Mouse (Mus musculus) midbrain, embryonic 14.5 days (tissue): Measurements from ENCODE around the gene Pitpnm2. TPM values are rescaled to one million over a fixed set of nuclear protein-coding genes. Genes with fewer than 3 reads are reported as not detected.

ENCODE experiments used
- ATAC-seq: fragments of 200-750 bp; cut with Nextera tagmentation; 2 replicates; pipeline ENCODE4 v1.8.0; 2017; ENCODE audit warnings: moderate number of reproducible peaks, moderate library complexity; ENCODE audit not compliant: low FRiP score, low TSS enrichment
- DNase-seq: peaks from one replicate; pipeline ENCODE4 v3.0.0-alpha.2; 2015
- H3K27ac ChIP-seq: fragments of 300-500 bp; sonication (generic); replicated peaks from 2 replicates; pipeline ENCODE4 v1.5.1; 2014; ENCODE audit warnings: mild to moderate bottlenecking, low read depth, low read length, moderate library complexity
- H3K27me3 ChIP-seq: fragments of 300-500 bp; sonication (generic); 2 replicates; pipeline ENCODE4 v1.6.1; 2014; ENCODE audit warnings: low read length, control low read depth, mixed read lengths; ENCODE audit not compliant: control insufficient read depth, insufficient read depth
- H3K36me3 ChIP-seq: fragments of 300-500 bp; sonication (generic); 2 replicates; pipeline ENCODE4 v1.6.1; 2014; ENCODE audit warnings: low read length, control low read depth; ENCODE audit not compliant: control insufficient read depth, insufficient read depth
- H3K4me1 ChIP-seq: fragments of 300-500 bp; sonication (generic); 2 replicates; pipeline ENCODE4 v1.6.1; 2014; ENCODE audit warnings: mild to moderate bottlenecking, antibody characterized with exemption, low read length, control low read depth; ENCODE audit not compliant: control insufficient read depth, insufficient read depth
- H3K4me2 ChIP-seq: fragments of 300-500 bp; sonication (generic); 2 replicates; pipeline ENCODE4 v1.6.1; 2014; ENCODE audit warnings: mild to moderate bottlenecking, low read length, moderate library complexity
- H3K4me3 ChIP-seq: fragments of 300-500 bp; sonication (generic); replicated peaks from 2 replicates; pipeline ENCODE4 v1.5.1; 2014; ENCODE audit warnings: low read depth, low read length
- H3K9ac ChIP-seq: fragments of 300-500 bp; sonication (generic); replicated peaks from 2 replicates; pipeline ENCODE4 v1.6.1; 2014; ENCODE audit warnings: mild to moderate bottlenecking, low read length, moderate library complexity
- H3K9me3 ChIP-seq: fragments of 300-500 bp; sonication (generic); 2 replicates; pipeline ENCODE4 v1.6.1; 2016; ENCODE audit warnings: low read length, control low read depth, mixed read lengths; ENCODE audit not compliant: control insufficient read depth
- WGBS: fragments of 180-500 bp; shearing (Covaris S2); extraction: QIAGEN DNeasy Blood & Tissue Kit; methylation state at CpG from one replicate; pipeline ENCODE4 v1.1.7; 2014; 5-methylcytosine and 5-hydroxymethylcytosine counted together
- polyA plus RNA-seq: library from polyadenylated mRNA; unstranded; fragments of >200 nt; fragmentation: Nextera tagmentation; extraction: Ambion mirVana; gene quantifications from 2 replicates; pipeline ENCODE4 v1.2.1, GENCODE M21; 2014

The Pitpnm2 gene
- polyA plus RNA-seq, 1 experiment from 2014 or later, result 11.6 TPM

DNA sequence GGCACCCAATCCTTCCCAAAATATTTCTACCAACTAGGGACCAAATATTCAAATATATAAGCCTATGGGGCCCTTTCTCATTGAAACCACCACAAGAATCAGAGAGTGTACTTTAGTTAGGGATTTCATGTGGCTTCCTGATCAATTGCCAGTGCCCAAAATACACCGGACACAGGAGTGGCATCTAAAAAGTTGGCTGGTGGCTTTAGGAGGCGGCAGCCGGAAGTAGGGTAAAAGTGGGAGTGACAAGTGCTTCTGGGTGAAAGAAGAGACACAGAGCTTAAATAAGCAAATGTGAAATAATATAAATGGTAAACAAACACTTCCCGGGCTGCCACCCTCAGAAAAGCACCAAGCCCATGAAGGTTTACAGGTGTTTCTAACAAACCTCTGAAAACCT, 53.5 kb downstream of the Pitpnm2 start:
- H3K4me3 ChIP-seq, result no peak overlapping the region
- no peak for ATAC-seq

DNA sequence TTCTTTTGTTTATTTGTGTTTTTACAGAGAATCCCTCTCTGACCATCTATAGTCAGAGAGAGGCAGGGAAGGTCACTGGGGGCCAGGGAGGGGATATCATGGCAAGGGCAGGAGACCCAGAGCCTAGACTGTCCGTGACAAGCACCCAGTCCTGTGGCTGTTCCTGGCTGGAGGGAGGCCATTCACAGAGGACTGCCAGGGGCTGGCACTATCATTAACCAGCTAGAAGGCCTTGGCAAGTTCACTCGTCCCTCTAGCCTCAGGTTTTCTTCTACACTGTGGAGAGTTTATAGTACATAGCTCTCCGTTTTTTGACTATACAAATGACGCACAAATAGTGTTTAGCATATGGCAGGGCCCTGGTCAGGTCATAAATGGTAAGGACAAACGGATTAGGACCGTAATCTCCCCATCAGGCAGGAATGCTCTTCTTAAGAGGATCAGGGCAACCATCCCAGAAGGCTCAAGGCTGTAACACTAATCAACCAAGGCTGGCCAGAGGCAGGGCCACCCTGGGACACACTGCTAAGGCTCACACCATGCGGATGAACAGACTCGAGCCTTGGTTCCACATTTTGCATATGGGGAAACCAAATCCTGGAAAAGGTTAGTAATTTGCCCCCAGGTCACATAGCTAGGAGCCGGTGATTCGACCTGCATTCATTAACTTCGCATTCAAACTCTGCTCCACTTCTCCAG, 55.0 kb downstream of the Pitpnm2 start:
- no peak overlapping the region for H3K4me2 ChIP-seq
- no peak overlapping the region for H3K9ac ChIP-seq
- H3K27me3 ChIP-seq, result no peaks in the 10 kb centered on the region
- DNase-seq, result no peak
- no peaks in the 10 kb centered on the region for H3K9me3 ChIP-seq
- no peak overlapping the region for H3K27ac ChIP-seq
- no peaks in the 10 kb centered on the region for H3K36me3 ChIP-seq
- no peak overlapping the region for H3K4me3 ChIP-seq
- 44% methylated on average over 11 of the region's 11 CpGs for WGBS
- H3K4me1 ChIP-seq, result peaks cover 30% of the 10 kb centered on the region
- no peak for ATAC-seq

More for the DNA sequence above, 53.5 kb downstream of the Pitpnm2 start:
- no peaks in the 10 kb centered on the region for H3K9me3 ChIP-seq
- DNase-seq, result no peak
- no peak overlapping the region for H3K4me2 ChIP-seq
- H3K9ac ChIP-seq, result no peak overlapping the region
- H3K36me3 ChIP-seq, result no peaks in the 10 kb centered on the region
- no peaks in the 10 kb centered on the region for H3K27me3 ChIP-seq
- 95% methylated on average over 4 of the region's 4 CpGs for WGBS
- peaks cover 30% of the 10 kb centered on the region for H3K4me1 ChIP-seq
- no peak overlapping the region for H3K27ac ChIP-seq

DNA sequence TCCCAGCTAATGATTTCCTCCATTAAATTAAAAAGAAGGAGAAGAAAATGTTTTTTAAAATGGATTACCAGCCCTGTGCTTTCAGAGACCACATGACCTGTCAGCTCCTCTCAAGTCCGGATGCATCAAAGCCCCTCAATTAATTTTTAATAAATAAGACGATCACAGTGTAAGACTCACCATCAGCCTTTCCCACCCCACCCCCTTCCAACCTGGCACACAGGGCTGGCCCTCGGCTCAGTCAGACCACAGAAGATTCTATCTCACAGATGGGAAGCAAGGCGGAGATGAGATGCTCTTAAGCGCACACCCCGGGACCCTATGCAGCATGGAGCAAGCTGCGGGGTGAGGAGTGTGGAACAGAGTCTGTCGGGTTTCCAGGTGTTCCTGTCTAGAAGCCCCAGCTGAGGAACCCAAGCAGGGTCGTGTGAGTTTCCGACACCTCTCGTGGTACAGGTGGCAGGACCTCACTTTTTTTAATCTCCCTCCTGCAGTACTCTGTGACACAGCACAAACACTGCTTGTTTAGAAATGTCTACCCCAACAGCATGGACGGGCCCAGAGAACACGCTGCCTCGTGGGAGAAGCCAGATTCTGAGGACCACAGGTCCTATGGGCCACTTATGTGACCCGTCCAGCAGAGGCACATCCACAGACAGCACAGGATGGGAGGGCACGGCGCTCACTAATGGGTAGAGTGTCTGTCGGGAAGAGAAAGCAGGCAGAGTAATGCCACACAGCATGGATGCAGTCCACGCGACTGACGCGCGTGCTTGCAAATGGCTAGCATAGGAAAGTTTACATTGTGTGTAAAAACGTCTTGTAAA, 56.1 kb downstream of the Pitpnm2 start:
- 66% methylated on average over 24 of the region's 24 CpGs for WGBS
- Histone ChIP-seq H3K36me3 (no peaks in the 10 kb centered on the region), H3K27ac (peak overlapping the region; percentile 67), H3K4me3 (no peak overlapping the region), H3K4me2 (peak overlapping the region; percentile 40), H3K9ac (peak overlapping the region; percentile 39), H3K9me3 (no peaks in the 10 kb centered on the region), H3K27me3 (no peaks in the 10 kb centered on the region), H3K4me1 (peaks cover 37% of the 10 kb centered on the region)
- ATAC-seq (peak; percentile 73), DNase-seq (peak; percentile 59)

GRCm38 (mm10) chr5:124192726-124193285, 56.8 kb downstream of the Pitpnm2 start:
- Histone ChIP-seq H3K4me3 (no peak overlapping the region), H3K9ac (peak overlapping the region; percentile 39), H3K9me3 (no peaks in the 10 kb centered on the region), H3K27me3 (no peaks in the 10 kb centered on the region), H3K27ac (peak overlapping the region; percentile 67), H3K36me3 (no peaks in the 10 kb centered on the region), H3K4me2 (peak overlapping the region; percentile 40), H3K4me1 (peaks cover 44% of the 10 kb centered on the region)
- no peak; the same call in 1 of the 2 replicates for ATAC-seq
- 24% methylated on average over 10 of the region's 10 CpGs for WGBS
- DNase-seq, result no peak

DNA sequence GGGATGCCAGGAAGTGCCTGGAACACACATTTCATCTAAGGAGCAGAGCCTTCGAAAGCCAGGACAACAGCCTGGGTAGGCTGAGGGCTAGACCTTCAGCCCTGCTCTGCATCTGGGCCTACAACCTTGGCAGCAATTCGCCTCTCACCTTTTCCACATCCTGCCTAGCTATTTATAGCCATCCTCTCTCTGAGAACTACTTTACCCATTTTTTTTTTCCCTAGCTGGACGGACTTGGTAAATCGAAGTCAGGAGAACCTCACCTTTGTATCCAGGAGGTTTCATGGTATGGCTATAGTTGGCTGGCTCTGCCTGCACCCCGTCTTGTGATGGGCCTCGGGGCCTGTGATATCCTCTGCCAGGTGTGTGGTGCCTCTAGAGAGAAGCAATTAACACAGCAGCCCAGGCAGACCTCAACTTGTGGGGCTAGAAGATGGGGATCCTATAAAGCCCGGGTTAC, 57.3 kb downstream of the Pitpnm2 start:
- H3K36me3 ChIP-seq, result no peaks in the 10 kb centered on the region
- no peak for DNase-seq
- no peak overlapping the region for H3K9ac ChIP-seq
- H3K27ac ChIP-seq, result peak overlapping the region; percentile 67
- H3K4me2 ChIP-seq, result no peak overlapping the region
- 85% methylated on average over 7 of the region's 7 CpGs for whole genome bisulfite sequencing
- H3K9me3 ChIP-seq, result no peaks in the 10 kb centered on the region
- no peak overlapping the region for H3K4me3 ChIP-seq
- H3K4me1 ChIP-seq, result peaks cover 49% of the 10 kb centered on the region
- no peaks in the 10 kb centered on the region for H3K27me3 ChIP-seq
- ATAC-seq, result no peak

DNA sequence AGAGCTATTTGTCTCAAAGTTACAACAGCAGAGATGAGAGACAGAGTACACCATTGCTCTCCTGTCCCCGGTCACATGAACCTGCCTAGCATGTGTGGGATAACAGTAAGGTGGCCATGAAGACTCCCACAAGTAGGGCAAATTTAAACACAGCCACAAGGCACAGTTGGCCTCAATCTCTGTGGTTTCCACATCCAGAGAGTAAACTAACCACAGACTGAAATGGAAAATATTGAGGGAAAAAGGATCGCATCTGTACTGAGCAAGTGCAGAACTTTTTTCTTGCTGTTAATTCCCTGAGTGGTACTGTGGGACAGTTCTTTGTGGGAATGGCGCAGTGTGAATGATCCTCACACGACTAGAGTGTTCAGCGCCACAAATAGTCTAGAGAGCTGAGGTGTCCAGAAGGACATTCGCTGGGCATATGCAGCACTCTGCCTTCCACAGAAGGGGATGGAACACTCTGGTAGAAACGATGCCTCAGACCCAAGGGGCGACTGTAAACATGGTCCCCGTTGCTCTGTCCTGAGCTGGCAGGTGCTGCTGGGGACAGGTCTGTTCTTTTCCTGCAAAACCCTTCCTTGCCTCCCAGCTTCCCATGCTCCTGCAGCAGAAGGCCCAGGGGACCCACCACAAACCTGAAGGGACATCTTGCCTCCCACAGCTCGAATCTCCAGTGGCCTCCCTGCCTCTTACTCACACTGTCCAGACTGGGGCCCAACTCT, 59.3 kb downstream of the Pitpnm2 start:
- Histone ChIP-seq H3K27ac (no peak overlapping the region), H3K4me1 (peaks cover 69% of the 10 kb centered on the region), H3K4me3 (no peak overlapping the region), H3K27me3 (no peaks in the 10 kb centered on the region), H3K36me3 (no peaks in the 10 kb centered on the region), H3K9me3 (no peaks in the 10 kb centered on the region), H3K9ac (no peak overlapping the region), H3K4me2 (no peak overlapping the region)
- ATAC-seq (no peak), DNase-seq (no peak)
- WGBS, result 92% methylated on average over 10 of the region's 10 CpGs

DNA sequence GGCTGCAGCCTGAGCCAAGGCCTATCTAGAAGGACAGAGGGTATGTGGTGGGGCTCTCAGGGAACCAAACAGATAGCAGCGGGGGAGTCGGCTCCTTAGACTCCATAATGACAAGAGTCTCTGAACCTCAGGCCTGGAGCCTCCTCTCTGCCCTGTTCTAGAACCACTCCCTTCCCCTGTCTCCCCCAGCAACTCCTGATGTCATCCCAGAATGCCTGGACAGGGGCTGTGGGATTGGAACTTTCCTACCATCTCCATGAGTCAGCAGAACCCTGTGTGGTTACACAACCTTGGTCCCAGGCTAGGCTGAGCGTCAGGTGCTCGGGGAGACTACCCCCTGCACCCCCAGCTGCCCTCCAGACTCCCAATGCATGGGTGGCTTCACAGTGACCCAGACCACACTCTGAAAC, 60.0 kb downstream of the Pitpnm2 start:
- Histone ChIP-seq H3K4me3 (no peak overlapping the region), H3K9ac (no peak overlapping the region), H3K36me3 (no peaks in the 10 kb centered on the region), H3K9me3 (no peaks in the 10 kb centered on the region), H3K27ac (no peak overlapping the region), H3K4me1 (peaks cover 71% of the 10 kb centered on the region), H3K27me3 (no peaks in the 10 kb centered on the region), H3K4me2 (no peak overlapping the region)
- ATAC-seq (no peak), DNase-seq (no peak)
- 90% methylated on average over 4 of the region's 4 CpGs for WGBS

- ATAC-seq (no peak), DNase-seq (no peak)
- WGBS, result 36% methylated on average over 12 of the region's 12 CpGs
- peaks cover 72% of the 10 kb centered on the region for H3K4me1 ChIP-seq
- H3K4me3 ChIP-seq, result peak overlapping the region; percentile 30
- H3K4me2 ChIP-seq, result peak overlapping the region; percentile 65
- H3K27ac ChIP-seq, result peak overlapping the region; percentile 88
- H3K36me3 ChIP-seq, result no peaks in the 10 kb centered on the region
- H3K27me3 ChIP-seq, result no peaks in the 10 kb centered on the region
- no peaks in the 10 kb centered on the region for H3K9me3 ChIP-seq
- H3K9ac ChIP-seq, result peak overlapping the region; percentile 49; the same call in 1 of the 2 replicates
Observed at GRCm38 (mm10) chr5:124187508-124188311, 61.9 kb downstream of the Pitpnm2 start.
